Mouse (Mus musculus): ENCODE results near the gene 8030474K03Rik.

- TF ChIP-seq HCFC1 (IDR thresholded peaks at IDR 0.05; ENCODE audit: borderline replicate concordance, insufficient read depth, low read length): no peak
- TF ChIP-seq MAFK (IDR thresholded peaks at IDR 0.05; ENCODE audit: insufficient read depth, low read depth, low read length): no peak
- no peak for TF ChIP-seq ZC3H11A (IDR thresholded peaks at IDR 0.05; ENCODE audit: borderline replicate concordance, low read depth, low read length)
- no peak for TF ChIP-seq ZNF384 (IDR thresholded peaks at IDR 0.05; ENCODE audit: low read depth, low read length)
These were observed 29.8 kb upstream of the 8030474K03Rik start for GRCm38 (mm10) chrX:101764621-101765020.

Measured in ES-E14 (cell line).